Comparison of ENCODE assay signal across 8 mouse cellular contexts in the genomic region with DNA sequence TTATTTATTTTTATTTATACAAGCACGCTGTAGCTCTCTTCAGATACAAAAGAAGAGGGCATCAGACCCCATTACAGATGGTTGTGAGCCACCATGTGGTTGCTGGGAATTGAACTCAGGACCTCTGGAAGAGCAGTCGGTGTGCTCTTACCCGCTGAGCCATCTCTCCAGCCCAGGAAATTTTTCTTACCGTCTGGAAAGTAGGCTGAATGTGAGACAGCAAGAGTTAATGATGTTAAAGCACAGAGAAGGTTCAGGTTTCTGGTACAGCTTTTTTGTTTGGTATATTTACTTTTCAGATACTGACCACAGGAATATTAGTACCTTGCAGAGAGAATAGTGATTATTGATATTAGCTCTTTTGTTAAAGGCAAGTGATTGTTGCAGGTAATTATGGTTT. TPM values are rescaled to one million over a fixed set of nuclear protein-coding genes. Genes with fewer than 3 reads are reported as not detected.
A peak's percentile ranks its signal among the peaks of the same experiment; 100 is the strongest.
DNase-seq lines count a peak whose midpoint lies in the region; ATAC-seq and TF ChIP-seq lines count a peak whose summit lies in the region.
"Had no signal": no experiment of that assay in that cellular context is flagged by ENCODE, and none has a peak within 500 bp of the region (broad histone marks: within the 10 kb centered on the region; RNA-seq: fewer than 3 reads in every experiment).

No protein-coding gene starts in this region.

- no peaks in the 10 kb centered on the region for H3K9me3 ChIP-seq in forebrain, embryonic 12.5 days
- H3K9me3 ChIP-seq in intestine, embryonic 16.5 days (ENCODE audit: control insufficient read depth, low read length) = no peaks in the 10 kb centered on the region
- H3K9me3 ChIP-seq in neural tube, embryonic 15.5 days (replicated peaks) = no peaks in the 10 kb centered on the region

- H3K27me3 ChIP-seq in forebrain, embryonic 12.5 days = no peaks in the 10 kb centered on the region
- no peaks in the 10 kb centered on the region for H3K27me3 ChIP-seq in intestine, embryonic 16.5 days (replicated peaks; ENCODE audit: control insufficient read depth, insufficient read depth, low read length)
- no peaks in the 10 kb centered on the region for H3K27me3 ChIP-seq in neural tube, embryonic 15.5 days (replicated peaks)

- no peak overlapping the region for H3K9ac ChIP-seq in forebrain, embryonic 12.5 days
- H3K9ac ChIP-seq in intestine, embryonic 16.5 days (ENCODE audit: low read depth, low read length) = no peak overlapping the region
- no peak overlapping the region for H3K9ac ChIP-seq in neural tube, embryonic 15.5 days (replicated peaks)

- H3K4me1 ChIP-seq in forebrain, embryonic 12.5 days = peaks cover 23% of the 10 kb centered on the region
- peaks cover 14% of the 10 kb centered on the region for H3K4me1 ChIP-seq in intestine, embryonic 16.5 days (ENCODE audit: control insufficient read depth, insufficient read depth, low read length)
- peaks cover 32% of the 10 kb centered on the region for H3K4me1 ChIP-seq in neural tube, embryonic 15.5 days

- no peak overlapping the region for H3K27ac ChIP-seq in left cerebral cortex, adult 2 months
- H3K27ac ChIP-seq in forebrain, embryonic 12.5 days = no peak overlapping the region
- no peak overlapping the region for H3K27ac ChIP-seq in intestine, embryonic 16.5 days (ENCODE audit: low read length)
- H3K27ac ChIP-seq in neural tube, embryonic 15.5 days (replicated peaks) = no peak overlapping the region

- ATAC-seq in forebrain, embryonic 12.5 days (ENCODE audit: low FRiP score) = no peak
- ATAC-seq in intestine, embryonic 16.5 days = no peak
- ATAC-seq in neural tube, embryonic 15.5 days (ENCODE audit: low FRiP score) = no peak

- DNase-seq in left cerebral cortex, adult 2 months (ENCODE audit: extremely low spot score in 1 of 2, low spot score in 2 of 2) = no peak
- no peak for DNase-seq in left cerebral cortex, postnatal 14 days (ENCODE audit: low spot score in 2 of 2)
- no peak for DNase-seq in adrenal gland, postnatal 14 days
- DNase-seq in layer of hippocampus, adult 9-11 months = no peak
- DNase-seq: heart, postnatal 14 days had no signal

- TF ChIP-seq CTCF in left cerebral cortex, adult 2 months (IDR thresholded peaks at IDR 0.05) = no peak

- H3K4me2 ChIP-seq in forebrain, embryonic 12.5 days = peak overlapping the region; percentile 92
- H3K4me2 ChIP-seq in intestine, embryonic 16.5 days (ENCODE audit: low read depth, low read length) = peak overlapping the region; percentile 37; the same call in 1 of the 2 replicates
- H3K4me2 ChIP-seq in neural tube, embryonic 15.5 days = peak overlapping the region; percentile 91

- no peaks in the 10 kb centered on the region; the same call in 1 of the 2 replicates for H3K36me3 ChIP-seq in forebrain, embryonic 12.5 days (replicated peaks)
- H3K36me3 ChIP-seq in intestine, embryonic 16.5 days (ENCODE audit: control insufficient read depth, insufficient read depth, low read length) = no peaks in the 10 kb centered on the region
- H3K36me3 ChIP-seq in neural tube, embryonic 15.5 days = 0 out of 2 replicates have a peak, but pooled peaks cover 2% of the 10 kb centered on the region

- intact Hi-C loops in left cerebral cortex, adult 2 months (cut with DNase I) = no loop called here
- intact Hi-C loops in left cerebral cortex, postnatal 14 days (cut with DNase I) = loop anchor here (5.0 kb wide), 1 partner anchor 56 kb away; no protein-coding TSS in a partner anchor

- 71% methylated on average over 4 of the region's 4 CpGs for WGBS in forebrain, embryonic 12.5 days
- 57% methylated on average over 4 of the region's 4 CpGs for WGBS in intestine, embryonic 16.5 days
- 59% methylated on average over 4 of the region's 4 CpGs for WGBS in neural tube, embryonic 15.5 days

- H3K4me3 ChIP-seq in left cerebral cortex, adult 2 months = peak overlapping the region; percentile 92
- H3K4me3 ChIP-seq in forebrain, embryonic 12.5 days (replicated peaks) = no peak overlapping the region; the same call in 1 of the 2 replicates
- peak overlapping the region; percentile 31; the same call in 1 of the 2 replicates for H3K4me3 ChIP-seq in intestine, embryonic 16.5 days (ENCODE audit: low read length)
- H3K4me3 ChIP-seq in neural tube, embryonic 15.5 days (replicated peaks) = peak overlapping the region; percentile 34

RNA-seq across cellular contexts. Expression of a gene that starts 3.9 kb away (rescaled TPM):
- 100 to 1,000 TPM; 141 to 154 TPM for total RNA-seq in left cerebral cortex, adult 2 months (2021)
- 100 to 1,000 TPM; 147 to 158 TPM for total RNA-seq in left cerebral cortex, postnatal 14 days (2021)
- 14.0 and 14.3 TPM in 2 replicates for polyA plus RNA-seq in forebrain, embryonic 12.5 days (2016; fragmentation: Nextera tagmentation; extraction: Ambion mirVana)
- 7.1 and 7.6 TPM in 2 replicates for polyA plus RNA-seq in intestine, embryonic 16.5 days (2015; fragmentation: Nextera tagmentation; extraction: Ambion mirVana)
- polyA plus RNA-seq in neural tube, embryonic 15.5 days (2015; fragmentation: Nextera tagmentation; extraction: Ambion mirVana) = 12.2 and 12.9 TPM in 2 replicates
- total RNA-seq in adrenal gland, postnatal 14 days (2021) = 72.1 and 74.9 TPM in 2 replicates

RNA-seq across cellular contexts. Expression of a gene that starts 21.6 kb away (rescaled TPM):
- 10 to 100 TPM; 91.3 to 96.5 TPM for total RNA-seq in left cerebral cortex, adult 2 months (2021)
- 100 to 1,000 TPM; 121 to 122 TPM for total RNA-seq in left cerebral cortex, postnatal 14 days (2021)
- 98.4 and 98.9 TPM in 2 replicates for polyA plus RNA-seq in forebrain, embryonic 12.5 days (2016; fragmentation: Nextera tagmentation; extraction: Ambion mirVana)
- polyA plus RNA-seq in intestine, embryonic 16.5 days (2015; fragmentation: Nextera tagmentation; extraction: Ambion mirVana) = 73.1 and 77.4 TPM in 2 replicates
- 105 and 109 TPM in 2 replicates for polyA plus RNA-seq in neural tube, embryonic 15.5 days (2015; fragmentation: Nextera tagmentation; extraction: Ambion mirVana)
- 65.0 and 74.0 TPM in 2 replicates for total RNA-seq in adrenal gland, postnatal 14 days (2021)

Comparison
In these comparisons a context has a peak if more than half of its experiments do, and no peak if none do; other contexts are left out.
1. H3K4me2 ChIP-seq: peak in every context shown above with its lines; median percentile 92 in forebrain, embryonic 12.5 days; 91 in neural tube, embryonic 15.5 days; 37 in intestine, embryonic 16.5 days.